Mouse (Mus musculus) liver, adult 2 months (tissue): ENCODE data around the gene Magi2.

Experiments used
- CTCF ChIP-seq: fragments of 200-500 bp; IDR thresholded peaks from 2 replicates; pipeline ENCODE4 v1.5.1; 2011; ENCODE audit warnings: low read depth, low read length, control low read depth
- POLR2A ChIP-seq: fragments of 200-500 bp; IDR thresholded peaks from 2 replicates; pipeline ENCODE4 v1.6.1; 2011; ENCODE audit warnings: low read length, control low read depth; ENCODE audit not compliant: insufficient read depth; ENCODE audit errors: extremely low read depth

DNA sequence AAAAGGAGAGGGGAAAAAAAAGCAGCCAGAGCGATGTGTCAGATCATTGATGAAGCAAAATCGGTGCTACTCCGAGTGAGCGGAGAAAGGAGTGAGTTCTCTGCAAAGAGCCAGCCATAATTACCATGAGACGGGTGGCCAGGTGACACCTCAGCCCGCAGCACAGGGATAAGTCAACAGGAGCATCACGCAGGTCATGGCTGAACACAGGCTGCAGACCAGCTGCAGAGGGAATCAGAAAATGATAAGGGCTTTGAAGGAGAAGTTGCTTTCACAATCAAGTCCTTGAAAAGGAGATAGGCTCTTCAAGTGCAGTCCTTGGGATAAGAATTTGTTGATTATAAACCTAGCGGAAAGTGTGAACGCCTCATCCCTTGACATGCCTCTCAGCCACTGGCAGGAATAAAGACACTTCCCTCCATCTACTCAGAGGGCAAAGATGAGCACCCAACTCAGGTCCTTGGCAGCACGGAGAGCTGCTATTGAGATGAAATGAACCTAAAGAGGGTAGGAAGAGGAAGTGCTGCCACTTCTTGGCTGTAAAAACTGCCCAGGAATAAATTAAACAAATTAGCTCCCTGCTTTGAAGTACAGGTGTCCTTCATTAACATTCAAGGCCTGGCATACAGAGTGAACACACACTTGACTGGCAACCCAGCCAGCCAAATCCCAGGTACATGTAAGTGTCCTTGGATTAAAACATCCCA is 1428.1 kb downstream of the Magi2 start:
- no peak for TF ChIP-seq CTCF
- no peak for TF ChIP-seq POLR2A
